Mouse (Mus musculus) testis, postnatal 14 days (tissue): Measurements from ENCODE around the gene Zfp518a.

Experiments used
- DNase-seq: peaks from one replicate; pipeline ENCODE4 v3.0.0; 2021; ENCODE audit warnings: low spot score

Zfp518a gene

DNA sequence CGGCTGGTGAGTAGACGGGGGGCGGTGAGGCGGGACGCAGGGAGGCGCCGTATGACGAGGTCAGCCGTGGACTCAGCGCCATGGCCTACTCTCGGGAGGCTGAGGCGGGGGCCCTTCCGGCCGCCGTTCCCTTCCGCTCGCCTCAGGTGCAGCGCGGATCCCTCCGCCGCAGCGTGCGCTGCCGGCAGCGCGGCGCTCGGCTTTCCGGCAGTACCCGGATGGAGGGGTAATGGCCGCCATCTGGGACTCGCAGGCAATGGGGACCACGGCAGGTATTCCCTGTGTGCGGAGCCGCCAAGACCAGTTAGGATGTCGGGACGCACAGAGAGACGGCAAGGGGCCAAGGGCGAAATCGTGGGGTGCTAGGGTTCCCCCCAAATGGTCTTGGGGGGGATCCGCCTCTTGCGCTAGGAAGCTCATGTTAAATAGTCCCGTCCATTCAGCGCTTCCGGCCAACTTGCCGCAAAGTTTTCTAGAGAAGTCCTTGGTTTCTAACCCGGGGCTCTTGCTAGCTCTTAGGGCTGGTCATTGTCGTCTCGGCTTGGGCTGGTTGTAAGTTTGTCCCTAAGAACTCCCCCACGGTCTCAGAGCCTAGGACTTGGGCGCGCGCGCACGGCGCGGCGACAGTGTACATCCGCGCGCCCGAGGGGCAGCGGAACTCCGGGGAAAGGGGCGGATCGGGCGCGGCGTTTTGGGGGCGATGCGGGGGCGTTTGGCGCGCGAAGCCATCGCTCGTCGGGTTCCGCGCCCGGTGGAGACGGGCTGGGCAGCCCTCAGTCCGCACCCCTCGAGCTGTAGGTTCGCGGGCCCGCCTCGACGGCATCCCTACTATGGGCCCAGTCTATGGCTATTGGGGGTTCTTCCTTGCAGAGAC is at the start of gene Zfp518a:
Gene Zfp518a (plus strand): TSS at position 187 of the 874 bp plus-strand sequence.
- DNase-seq: peak; percentile 91

DNA sequence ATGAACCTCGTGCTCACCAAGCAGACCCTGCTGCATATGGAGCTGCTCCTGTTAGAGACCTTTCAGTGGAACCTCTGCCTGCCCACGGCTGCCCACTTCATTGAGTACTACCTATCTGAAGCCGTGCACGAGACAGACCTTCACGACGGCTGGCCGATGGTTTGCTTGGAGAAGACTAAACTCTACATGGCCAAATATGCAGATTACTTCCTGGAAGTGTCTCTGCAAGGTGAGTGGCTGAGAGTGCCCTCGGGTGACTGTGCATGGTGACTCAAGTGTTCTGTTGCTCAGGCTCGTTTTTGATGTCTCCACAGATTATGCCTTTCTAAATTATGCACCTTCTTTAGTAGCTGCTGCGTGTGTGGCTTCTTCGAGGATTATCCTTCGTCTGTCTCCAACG is 49.8 kb upstream of the Zfp518a start:
- no peak for DNase-seq

DNA sequence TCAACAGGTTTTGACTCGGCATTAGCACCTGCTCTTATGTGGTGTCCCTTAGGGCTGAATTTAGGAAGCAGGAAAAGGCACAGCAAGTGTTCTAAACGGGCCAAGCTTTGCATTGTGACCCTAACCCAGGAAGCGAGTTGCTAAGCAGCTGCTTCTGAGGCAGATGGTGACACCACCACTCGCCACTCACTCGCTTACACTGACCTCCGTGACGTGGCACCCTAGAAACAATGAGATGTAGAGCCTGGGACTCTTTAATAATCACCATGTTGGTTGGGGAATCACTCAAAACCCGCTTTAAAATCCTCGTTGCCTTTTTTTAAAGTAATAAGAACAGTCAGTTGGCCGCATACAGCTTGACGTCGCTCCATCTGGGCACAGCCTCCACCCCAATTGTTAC is 45.1 kb upstream of the Zfp518a start:
- DNase-seq: no peak

DNA sequence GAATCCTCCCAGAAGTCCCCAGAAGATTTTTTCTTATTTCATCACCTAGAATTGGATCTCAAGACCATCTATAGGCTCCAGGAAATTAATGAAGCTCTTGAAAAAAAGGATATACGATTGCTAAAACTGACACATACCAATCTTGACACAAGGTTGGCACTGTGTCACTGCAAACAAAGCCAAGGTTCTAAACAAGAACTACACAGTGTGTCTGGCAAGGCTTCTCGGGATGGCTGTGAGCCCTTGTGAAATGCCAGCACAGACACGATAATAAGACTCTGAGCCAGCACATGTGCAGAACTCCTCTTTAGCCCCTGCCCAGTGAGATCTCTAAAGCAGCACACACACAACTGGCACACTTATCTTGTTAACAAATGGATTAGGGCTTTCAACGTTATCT is 35.0 kb upstream of the Zfp518a start:
- DNase-seq: no peak

DNA sequence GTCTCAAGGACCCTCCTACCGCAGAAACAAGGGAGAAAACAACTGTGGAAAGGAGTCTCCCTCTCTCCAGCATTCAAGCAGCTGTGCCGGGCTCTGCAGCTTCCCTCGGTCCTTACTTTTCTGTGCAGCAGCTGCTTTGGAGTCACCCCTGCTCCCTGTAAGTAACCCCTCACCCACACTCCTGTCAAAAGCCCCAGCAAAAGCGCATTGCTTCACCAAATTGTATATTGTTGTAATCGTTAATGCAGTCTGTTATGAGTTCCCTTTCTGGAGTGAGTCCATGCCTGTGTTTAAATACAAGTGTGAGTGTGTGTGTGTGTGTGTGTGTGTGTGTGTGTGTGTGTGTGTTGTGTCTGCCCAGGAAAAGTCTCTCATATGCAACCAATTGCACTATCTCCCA is 26.2 kb upstream of the Zfp518a start:
- no peak for DNase-seq

DNA sequence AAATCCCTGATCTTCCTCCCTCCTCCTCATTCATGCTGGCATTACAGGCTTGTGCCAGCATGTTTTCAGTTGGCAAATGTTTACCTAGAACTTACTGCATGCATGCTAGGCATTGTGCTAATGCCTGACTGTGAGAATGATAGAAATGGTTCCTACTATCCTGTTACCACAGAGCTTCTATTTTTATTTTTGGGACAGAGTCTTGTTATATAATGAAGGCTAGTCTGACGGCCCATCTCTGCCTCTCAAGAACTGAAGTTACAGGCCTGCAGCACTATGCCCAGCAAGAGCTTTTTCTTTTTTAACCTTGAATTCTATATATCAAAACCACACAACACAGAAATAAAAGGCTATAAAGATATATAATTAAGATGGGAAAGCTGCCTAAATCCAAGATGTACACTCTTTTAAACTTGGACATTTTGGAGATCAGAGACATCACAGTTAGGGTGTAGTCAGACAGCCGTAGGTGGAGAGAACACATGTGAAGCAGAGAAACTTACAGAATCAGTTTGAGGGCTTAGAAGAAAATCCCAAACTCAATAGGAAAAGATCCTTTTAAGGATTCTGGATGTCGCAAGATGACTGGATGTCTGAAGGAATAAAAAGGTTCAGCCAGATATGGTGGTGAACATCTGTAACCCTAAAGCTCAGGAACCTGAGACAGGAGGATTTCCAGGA is 24.9 kb upstream of the Zfp518a start:
- no peak for DNase-seq

DNA sequence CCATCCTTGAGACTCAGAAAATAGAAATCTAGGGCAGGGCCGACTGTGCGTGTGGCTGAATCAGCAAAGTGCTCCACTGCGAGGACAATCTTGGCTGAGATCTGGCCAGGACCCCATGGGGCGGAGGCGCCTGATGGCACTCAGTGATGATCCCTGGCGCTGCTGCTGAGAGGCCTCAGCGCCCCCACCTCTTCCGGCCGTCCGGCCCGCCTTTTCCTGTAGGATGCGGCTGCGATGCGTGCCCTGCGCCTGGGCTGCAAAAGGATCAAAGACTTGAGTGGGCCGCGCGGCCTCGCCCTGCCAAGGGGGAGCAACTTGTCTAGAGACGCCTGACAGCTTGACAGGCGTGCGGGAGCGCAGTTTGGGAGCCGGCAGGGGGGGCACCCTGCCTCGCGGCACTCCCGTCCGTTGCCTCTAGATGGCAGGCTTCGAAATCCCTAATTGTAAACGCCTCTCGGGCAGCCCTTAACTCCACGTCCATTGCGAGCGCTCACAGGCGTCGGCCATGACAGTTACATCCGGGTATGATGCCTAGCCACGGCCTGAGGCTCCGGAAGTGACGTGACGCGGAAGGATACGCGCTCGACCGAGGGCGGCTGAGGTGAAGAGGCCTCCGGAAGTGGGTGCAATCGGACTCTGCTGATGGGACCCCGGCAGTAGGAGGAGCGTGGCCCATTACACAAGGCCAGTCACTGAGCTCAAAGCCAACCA is 21.4 kb upstream of the Zfp518a start:
- peak; percentile 95 for DNase-seq

DNA sequence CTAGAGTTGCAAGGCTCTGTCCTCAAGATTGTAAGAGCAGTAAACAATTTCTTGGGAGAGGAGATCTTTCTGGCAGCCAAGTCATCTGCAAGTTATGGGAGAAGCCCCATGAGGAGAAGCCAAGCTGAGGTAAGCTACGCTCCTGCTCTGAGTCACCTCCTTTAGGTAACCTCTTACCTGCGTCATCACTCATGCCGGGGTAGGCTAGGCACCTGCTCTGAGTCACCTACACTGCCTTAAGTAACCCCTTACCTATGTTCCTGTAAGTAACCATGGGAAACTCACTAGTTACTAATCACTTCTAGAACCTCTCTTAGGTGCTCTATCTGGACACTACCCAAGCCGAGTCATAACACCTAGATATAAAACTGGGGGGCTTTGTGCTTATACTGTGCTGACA is 12.8 kb upstream of the Zfp518a start:
- DNase-seq: no peak

DNA sequence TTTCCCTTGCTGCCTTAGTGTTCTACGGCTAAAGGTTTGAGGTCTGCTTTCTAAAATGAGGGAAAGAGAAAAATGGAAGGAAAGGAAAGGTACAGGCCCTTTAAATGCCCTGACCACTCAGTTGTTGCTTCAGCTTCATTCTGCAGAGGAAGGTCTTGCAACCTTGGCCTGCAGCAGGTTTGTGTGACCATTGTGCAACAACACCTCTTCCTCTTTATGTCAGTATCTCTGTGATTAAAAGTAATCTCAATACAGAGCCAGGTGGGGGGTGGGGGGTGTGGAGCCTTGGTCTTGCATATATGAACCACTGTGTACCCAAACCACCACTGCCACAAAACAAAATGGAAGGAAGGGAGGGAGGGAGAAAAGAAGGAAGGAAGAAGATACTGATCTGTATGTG is 5.6 kb upstream of the Zfp518a start:
- no peak for DNase-seq

DNA sequence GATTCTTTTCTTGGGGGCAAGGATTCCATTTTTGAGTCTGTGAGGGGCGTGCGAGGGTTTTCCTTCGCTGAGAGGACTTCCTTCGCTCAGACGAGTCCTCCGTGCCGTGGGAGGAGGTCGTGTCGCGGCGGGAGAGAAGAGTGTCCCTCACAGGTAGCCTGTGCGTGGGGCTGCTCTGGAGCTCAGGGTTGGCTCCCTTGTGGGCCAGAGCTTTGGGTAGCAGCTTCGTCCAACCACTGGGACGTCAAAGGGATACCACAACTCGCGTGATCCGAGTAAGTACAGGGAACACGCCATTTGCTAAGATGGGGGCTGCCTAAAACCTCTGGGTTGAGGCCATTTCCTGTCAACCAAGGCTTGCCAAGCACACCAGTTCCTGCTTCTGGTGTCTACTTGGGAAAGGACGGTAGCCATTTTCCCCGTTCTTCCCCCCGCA is 416 bp upstream of the Zfp518a start:
- peak; percentile 84 for DNase-seq

DNA sequence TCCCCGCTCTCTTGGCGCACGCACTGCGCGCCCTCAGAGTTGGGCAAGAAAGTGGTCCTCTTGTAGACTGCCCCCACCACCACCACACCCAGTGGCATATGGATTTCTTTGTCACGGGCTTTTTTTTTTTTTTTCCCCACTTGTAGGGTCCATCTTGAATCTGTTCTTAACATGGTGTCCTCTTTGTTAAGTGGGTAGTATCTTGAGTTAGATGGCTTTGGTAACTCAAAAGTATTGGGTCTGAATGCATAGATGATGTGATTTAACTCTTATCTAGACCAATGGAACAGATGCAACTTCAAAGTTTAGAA is 843 bp downstream of the Zfp518a start:
- no peak for DNase-seq

DNA sequence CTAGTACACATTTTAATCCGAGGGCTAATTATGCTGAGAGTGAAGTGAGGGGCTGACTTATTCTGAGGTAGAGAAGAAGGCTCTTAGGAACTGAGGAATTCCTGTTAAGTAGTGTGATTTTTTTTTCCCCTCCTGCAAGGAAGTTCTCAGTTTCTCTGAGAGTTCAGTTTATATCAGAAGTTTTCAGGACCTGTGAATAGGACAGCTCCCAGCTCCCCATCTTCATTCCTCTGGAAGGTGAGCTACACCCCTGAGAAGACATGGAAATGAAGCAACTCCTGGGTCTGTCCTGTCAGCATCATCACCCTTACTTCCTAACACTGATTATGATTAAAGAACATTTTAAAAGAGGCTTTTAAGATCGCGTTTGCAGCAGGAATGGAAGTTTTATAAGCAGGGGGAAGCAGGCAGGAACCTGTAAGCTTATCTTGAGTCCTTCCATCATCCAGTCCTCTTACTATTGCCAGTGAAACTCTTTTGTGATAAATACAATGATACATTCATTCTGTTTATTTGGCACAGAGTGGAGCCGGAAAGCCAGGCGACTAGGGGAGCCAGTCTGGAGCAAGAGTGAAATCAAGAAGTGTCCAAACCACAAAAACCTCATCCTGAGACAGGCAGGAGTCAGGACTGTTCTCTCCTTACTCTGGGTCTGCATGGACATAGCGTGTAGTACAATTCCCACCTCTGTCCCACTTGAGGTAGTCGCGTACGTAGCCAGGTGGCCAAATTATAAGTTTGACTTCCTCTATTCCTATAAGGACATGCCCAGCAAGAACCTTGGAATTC is 37.3 kb downstream of the Zfp518a start:
- no peak for DNase-seq

DNA sequence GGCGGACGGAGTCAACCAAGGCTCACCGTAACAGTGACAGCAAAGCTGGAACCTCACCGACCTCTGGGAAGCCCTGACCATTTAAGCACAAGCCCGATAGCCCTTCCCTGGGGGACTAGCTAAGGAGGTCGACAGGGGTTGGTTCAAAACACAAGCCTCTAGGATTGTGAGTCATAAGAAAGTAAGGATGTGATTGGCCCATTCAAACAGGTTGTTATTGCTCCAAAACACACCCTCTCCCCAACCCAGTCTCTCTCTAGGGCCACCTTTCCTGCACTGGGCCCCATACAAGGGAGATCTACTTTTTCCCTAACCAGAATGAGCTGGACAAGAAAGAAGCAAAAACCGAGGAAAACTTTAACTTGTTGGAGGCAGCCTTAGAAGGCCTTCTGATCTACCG is 40.9 kb downstream of the Zfp518a start:
- no peak for DNase-seq

DNA sequence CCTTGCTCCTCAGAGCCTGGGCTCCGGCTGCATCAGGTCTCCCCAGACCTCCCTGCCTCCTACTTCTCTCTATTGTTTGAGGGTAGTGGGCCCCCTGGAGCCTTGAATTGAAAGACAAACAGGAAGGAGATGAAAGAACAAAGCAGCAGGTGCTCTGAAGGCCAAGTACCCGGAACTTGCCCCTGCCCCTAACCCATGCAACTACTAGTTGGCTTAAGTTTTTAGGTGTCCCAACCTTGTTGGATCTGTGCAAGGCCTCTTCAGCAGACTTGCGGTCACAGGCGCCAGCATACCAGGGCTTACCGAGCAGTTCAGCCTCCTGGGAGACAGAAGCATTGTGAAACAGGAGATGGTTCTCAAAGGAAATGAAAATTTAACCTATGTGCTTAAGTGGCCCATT is 41.5 kb downstream of the Zfp518a start:
- peak; percentile 13 for DNase-seq

DNA sequence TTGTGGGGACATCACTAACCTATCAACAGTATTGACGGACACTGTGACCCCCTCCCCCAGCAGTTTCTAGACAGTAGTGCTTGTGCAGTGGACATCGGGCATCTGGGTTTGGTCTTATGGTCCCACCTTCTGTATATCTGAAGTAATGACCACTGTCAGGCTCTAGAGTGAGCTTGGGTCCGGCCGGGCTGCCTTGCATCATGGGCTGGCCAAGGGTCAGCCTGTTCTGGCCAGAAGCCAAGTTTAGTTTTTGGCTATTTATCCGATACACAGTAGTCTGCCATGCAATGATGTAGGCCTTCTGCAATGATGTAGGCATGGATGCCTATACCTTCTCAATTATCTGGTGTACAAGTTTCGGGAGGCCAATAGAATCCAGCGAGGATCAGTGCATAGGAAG is 49.0 kb downstream of the Zfp518a start:
- no peak for DNase-seq

DNA sequence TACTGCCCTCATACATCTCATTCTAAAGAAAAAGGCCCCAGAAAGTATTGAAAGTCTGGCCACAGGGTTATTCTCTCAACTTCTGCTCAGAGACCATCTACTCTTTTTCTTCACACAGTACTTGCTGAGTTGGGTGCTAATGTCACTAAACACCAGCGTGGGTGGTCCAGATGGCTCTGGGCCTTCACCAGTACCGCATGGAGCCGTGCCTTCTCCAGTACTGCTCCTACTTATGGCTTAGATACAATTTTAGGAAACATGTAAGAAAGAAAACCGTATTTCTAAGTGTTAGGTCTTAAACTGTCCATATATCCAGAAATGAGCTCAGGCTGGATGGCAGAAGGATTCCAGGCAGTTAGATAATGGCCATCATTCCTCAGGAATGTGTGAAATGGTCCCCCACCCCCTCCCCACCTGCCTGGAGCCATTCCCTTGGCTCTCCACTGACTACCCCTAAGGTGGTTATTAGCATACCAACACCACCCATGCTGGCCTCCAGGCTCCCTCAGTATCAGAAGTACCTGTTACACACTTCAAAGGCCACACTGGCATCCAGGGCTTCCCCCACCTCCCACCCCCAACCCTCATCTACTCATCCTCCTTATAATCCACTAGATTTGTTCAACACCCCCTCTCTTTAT is 52.6 kb downstream of the Zfp518a start:
- DNase-seq: no peak

DNA sequence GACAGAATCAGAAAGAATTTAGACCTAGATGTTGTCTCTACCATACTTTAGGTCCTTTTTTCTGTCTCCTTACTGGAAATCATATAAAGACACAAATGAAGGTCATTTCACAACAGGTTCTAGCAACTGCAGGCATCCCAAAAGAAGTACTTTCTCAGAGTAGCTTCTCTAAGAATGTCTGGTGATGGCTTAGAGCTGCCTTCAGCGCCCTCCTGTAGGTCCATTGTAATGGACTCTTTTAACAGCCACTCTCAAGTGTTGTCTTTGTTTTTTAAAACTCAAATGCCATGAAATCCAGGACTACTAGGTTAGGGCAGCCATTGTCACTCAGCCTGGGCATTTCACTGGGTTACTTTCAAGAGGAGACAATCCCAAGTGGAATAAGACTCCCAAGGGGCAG is 64.5 kb downstream of the Zfp518a start:
- DNase-seq: no peak

DNA sequence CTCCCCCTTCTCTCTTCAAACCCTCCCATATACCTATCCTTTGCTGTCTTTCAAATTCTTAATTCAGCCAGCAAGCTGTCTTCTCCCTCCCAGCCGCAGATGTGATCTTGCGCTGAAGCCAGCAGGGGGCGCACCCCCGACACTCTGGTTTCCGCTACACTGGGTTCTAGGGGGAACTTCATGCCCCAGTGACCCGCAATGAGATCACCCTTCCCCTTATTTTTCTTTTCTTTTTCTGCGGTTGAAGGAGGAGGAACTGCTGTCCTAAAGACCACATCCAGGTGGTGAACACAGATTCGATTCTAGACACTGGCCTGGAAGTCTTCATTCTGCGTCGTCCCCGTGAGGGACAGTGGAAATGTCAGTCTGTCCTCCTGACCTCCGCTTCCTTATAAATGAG is 68.5 kb downstream of the Zfp518a start:
- DNase-seq: peak; percentile 64

DNA sequence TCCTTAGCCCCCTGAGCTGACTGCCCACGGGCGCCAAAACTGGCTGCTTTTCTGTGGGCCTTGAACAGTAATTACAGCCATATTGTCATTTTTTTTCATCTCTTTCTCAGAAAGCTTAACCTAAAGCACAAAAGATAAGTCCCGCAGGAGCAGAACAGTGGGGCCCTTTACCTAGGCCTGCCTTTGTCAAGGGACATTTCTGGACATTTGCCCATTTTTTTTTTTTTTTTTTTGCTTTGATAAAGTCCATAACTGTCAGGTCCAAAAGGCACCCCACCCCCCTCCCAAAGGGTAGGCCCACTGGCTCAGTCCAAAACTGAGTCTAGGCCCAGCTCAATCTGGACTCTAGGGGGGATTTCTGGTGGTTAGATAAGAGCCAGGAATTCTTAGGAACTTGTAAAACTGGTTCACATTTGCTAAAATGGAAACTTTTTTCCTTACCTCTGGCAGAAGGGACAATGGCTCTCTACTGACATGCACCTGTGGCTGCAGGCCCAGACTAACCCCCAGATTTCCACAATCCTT is 69.9 kb downstream of the Zfp518a start:
- no peak for DNase-seq

DNA sequence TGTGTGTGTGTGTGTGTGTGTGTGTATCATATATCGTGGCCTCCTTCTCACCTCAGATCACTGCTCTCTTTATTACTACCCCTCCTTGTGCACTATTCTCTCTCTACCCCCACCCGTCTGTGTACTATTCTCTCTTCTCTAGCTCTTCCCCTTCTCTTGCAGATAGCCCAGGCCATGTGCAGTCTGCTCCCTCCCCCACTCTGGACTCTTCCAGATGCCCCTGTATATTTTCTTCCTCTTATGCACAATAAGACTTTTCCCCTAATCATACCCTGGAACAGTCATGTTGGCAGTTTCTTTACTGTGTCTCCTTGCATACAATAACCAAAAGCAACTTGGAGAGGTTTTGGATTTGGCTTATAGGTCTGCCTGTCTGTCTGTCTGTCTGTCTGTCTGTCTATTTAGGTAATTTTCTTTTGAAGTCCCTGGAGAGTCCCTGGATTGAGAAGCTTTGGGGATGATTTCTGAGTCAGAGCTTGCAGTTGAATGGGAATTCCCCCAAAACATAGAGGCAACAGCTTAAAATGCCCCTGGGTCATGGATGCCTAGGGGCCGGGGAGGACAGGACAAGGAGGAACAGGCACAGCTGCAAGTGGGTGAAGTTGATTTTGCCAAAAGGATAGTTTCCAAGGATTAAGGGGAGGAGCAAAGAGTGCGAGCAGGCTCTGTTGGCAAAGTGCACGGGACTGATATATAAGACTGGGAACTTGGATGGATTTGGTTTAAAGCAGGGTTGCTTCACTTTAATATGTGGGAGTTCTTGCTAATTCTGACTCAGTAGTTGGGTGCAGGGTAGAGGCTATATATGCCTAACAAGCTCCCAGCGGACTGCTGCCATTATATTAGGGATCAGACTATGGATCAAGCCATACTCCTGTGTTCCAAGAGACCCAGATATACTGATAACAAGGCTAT is 70.7 kb downstream of the Zfp518a start:
- no peak for DNase-seq
